Mouse (Mus musculus) adrenal gland, adult 10 weeks (tissue): Measurements from ENCODE around the gene Dazap1. TPM values are rescaled to one million over a fixed set of nuclear protein-coding genes. Genes with fewer than 3 reads are reported as not detected.

ENCODE experiments used
- polyA plus RNA-seq: library from polyadenylated mRNA; stranded (reverse); fragments of 350-450 nt; fragmentation: Illumina TruSeq; extraction: RNeasy Lipid Tissue Mini Kit (QIAGEN cat#74804); gene quantifications from one replicate; pipeline ENCODE4 v1.2.3, GENCODE M21; 2014; ENCODE audit warnings: low read depth, low replicate concordance

Dazap1 gene
- 17.0 TPM for polyA plus RNA-seq

DNA sequence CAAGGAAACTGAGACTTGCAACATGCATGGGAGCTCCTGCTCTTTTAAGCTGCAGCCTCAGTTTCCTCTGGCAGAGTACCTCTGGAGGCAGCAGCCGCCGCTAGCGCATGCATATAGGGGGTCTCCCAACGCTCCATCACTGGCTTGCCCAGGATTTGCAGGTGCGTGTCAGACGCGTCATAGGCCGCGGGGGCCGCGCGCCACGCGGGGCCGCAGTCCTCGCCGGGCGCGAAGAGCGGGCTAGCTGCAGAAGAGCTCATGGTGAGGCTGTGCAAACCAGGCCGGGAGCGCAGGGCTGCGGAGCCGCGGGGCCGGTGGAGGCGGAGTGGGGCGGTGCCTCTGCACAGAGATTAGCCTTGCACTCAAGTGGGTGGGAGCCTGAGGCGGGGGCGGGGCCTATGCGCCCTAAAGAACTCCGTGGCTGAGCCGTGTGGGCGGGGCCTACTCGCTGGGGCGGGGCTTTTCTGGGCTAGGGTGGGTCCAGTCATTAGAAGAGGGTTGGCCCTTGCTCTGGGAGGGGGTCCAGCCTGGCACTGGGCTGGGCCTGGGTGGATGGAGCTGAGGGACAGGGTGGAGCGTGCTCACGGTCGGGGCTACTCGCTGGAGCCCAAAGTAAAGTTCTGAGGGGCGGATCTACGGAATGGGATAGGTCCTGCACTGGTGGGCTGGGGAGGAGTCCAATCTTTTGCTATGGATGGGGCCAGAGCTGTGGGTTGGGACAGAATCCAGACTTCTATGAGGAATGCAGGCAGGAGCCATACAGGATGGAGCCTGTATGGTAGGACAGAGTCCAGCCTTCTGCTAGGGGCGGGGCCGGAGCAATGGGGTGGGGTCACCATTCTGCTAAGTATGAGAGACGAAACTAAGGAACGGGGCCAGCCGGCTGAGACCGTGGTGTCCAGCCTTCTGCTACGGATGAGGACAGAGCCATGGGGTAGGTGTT lies at the start of gene Dazap1, which contains the start of gene Gamt:
Gene Dazap1 (plus strand): TSS at position 845 of the 943 bp plus-strand sequence.
Gene Gamt (minus strand): TSS at position 371 of the 943 bp plus-strand sequence.

DNA sequence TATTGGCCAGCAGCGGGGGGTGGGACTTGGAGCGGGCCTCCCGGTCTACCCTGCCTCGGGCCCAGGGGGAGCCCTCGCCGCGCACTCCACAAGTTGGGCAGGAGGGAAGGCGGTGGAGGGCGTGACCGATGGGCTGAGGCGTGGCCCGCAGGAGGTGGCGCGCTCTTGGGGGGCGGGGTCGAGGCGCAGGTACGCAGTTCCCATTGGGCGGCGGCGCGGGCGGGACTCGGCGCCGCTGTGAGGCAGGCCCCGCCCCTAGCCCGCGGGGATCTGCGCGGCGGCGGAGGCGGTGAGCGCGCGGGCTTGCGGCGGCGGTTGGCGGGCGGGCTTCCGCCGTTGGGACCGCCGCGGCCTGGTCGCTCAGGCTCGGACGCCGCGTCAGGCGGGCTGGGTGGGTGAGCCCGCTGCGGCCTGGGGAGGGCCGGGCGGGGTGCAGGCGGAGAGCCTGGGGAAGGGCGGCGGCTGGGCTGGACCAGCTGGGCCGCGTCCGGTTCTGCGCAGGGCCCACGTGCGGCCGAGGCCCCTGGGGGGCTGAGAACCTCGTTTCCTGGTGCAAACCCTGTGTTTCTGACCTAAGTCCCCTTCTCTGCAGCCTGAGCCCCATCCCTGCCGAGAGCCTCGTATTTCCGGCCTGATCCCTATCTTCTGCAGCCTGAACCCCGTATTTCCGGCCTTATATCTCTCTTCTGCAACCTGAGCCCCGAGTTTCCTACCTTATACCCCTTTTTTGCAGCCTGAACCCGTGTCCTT lies 34.7 kb upstream of the Dazap1 start, which contains the start of gene Mum1:
Gene Mum1 (plus strand): TSS at position 19 of the 750 bp plus-strand sequence.

DNA sequence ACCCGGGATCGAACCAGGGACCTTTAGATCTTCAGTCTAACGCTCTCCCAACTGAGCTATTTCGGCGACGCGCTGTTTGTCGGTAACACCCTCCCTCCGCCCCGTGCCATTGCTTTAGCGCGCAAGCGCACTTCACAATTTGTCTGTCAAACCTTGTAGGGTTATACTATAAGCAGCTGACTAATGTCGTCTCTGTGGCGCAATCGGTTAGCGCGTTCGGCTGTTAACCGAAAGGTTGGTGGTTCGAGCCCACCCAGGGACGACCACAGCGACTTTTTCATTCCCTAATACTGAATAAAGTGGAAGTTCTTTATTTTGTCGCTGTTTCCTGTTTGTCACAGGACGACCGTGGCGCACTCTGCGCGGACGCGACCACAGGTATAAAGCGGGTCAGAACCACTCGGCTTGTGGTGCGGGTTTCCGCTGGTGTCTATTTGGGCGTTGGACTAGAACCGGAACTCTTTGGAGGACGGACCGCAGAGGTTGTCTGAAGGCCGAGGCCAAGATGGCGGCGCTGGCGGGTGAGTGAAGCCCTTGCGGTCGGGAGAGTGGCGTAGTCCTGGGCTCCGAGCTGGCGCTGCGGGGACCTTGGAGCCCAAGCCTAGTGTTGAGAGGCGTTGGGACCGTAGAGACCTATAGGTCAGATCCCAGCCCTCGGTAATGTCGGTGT lies 12.2 kb upstream of the Dazap1 start, which contains the start of gene Ndufs7:
Gene Ndufs7 (plus strand): TSS at position 151 of the 670 bp plus-strand sequence.

DNA sequence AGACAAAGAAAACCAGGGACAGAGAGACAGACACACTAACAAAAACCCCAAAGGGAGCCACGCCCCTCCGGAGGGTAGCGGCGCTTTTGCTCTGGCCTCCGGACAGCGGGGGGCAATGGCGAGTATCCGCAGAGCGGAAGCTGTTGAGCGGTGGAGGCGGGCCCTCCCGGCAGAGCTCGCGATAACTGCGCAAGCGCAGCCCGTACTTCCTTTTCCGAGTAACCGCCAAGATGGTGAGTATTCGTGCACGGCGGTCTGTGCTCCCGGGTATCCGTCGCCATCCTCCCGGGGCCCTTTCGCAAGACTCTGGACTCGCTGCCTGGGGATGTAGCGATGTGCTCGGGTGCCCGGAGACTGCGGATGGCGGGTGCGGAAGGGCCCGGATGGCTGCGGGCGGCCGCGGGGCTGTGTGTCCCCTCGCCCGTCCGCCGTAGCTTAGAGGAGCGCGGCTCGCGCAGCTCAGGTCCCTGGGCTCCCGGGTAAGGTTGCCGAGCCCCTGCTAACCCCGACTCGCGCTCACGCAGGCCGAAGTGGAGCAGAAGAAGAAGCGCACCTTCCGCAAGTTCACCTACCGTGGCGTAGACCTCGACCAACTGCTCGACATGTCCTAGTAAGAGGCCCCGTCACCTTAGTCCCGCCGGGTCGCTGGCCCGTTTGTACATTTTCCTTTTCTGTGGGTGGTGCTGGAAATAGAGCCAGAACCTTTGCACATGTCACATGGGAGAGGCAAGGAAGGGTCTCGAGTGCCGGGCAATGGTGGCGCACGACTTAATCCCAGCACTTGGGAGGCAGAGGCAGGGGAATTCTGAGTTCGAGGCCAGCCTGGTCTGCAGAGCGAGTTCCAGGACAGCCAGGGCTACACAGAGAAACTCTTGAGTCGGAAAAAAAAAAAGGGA lies 31.2 kb downstream of the Dazap1 start, which contains the start of gene Rps15:
Gene Rps15 (plus strand): TSS at position 203 of the 896 bp plus-strand sequence.

DNA sequence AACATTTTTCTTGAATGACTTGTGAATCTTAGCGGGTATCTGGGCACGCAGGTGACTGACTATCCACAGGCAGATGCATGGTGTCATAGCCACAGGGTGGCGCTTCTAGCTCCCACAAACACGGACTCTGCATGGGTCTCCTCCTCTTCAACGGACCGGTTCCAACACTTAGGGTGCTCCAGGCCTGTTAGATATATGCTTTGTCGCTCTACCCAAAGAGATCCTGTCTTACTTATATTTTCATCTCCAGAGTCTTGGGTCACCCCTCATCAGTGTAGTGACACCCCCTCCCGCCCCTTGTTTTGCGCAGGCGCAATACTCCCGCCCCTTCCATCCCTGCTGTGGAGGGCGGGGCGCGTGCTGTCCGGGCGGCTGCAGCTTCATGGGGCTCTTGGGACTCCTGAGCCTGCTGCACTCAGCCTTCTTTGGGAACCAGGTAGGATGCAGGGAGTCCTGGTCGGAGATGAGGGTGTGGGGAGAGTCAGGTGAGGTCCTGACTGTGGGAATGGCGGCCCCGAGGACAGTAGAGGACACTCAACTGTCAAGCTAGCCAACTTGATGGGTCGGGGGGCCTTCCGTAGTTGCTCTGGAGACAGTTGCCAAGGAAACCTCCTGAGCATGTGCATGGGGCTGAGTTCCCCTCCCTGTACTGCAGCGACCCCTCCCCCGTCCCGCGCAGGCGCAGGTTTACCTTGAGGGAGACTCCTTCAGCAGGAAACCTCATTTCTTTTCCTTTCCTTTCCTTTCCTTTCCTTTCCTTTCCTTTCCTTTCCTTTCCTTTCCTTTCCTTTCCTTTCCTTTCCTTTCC lies 34.5 kb downstream of the Dazap1 start, which contains the start of gene Apc2:
Gene Apc2 (plus strand): TSS at position 360 of the 808 bp plus-strand sequence.

DNA sequence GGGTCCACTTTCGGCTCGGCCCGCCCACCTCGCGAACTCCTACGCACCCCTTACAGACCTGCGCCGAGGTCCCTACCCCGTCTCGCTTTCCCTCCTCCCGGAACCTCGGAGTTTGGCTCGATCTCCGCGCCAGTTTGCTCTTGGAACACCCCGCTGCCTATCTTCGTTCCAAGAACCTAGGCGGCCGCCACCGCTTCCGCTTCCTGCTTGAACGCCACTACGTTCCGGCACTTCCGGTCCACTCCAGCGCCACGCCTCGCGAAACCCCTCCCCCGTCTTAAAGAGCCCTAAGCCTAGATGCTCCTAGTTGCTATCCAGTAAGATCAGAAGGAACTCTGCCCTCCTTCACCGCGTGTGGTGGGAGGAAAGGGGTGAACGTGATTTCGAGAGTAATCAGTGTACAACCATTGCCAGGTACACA lies 59.1 kb downstream of the Dazap1 start, which contains the start of gene 2310011J03Rik:
Gene 2310011J03Rik (minus strand): TSS at position 198 of the 421 bp plus-strand sequence.

DNA sequence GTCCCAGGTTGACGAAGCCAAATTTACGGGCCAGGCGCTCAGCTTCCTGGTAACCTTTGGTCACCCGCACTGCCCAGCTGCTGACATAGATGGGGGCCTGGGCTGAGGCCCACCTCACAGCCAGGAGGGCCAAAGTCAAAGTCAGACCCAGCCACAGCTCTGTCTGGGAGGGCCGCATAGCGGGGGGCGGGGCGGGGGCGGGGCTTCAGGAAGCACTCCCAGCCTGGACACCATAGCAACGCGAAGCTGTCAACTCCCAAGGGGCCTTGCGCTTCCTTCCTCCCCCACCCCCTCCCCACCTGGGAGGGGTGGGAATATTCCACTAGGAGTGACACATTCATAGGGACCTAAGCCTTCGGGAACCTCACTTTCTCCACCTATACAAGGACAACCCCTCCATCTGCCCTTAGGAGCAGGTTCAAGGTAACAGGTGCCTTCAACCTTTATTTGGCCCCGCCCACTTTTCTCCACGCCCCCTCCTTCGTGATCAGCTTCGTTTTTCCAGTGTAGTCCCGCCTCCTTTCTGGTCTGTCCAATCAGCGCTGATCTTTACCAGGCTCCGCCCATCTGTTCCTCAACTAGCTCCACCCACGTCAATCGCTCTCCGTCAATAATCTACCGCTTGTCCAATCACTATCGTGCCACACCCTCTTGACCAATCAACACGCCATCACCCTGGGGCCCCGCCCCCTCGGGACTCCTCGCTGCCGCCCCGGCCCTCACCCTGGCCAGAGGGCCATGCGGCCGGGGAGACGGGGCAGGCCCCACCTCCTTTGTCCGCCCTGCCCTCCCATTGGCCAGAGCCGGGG lies 68.2 kb downstream of the Dazap1 start, which contains the start of the genes Pcsk4 and Reep6:
Gene Pcsk4 (minus strand): TSS at position 226 of the 809 bp plus-strand sequence.
Gene Reep6 (plus strand): TSS at position 681 of the 809 bp plus-strand sequence.

Other genes with a start within 250 kb of the Dazap1 start
- gene Arhgap45, start 244.8 kb upstream of the Dazap1 start, polyA plus RNA-seq: not detected
- gene Polr2e, start 221.7 kb upstream of the Dazap1 start, polyA plus RNA-seq: 0.64 TPM
- 76.0 TPM for gene Gpx4, start 214.3 kb upstream of the Dazap1 start, polyA plus RNA-seq
- 1.3 TPM for gene Sbno2, start 155.9 kb upstream of the Dazap1 start, polyA plus RNA-seq
- gene Stk11, start 145.7 kb upstream of the Dazap1 start, polyA plus RNA-seq: 8.0 TPM
- gene Atp5d, start 122.9 kb upstream of the Dazap1 start, polyA plus RNA-seq: 0.70 TPM
- 1.5 TPM for gene Cbarp, start 120.7 kb upstream of the Dazap1 start, polyA plus RNA-seq
- 7.6 TPM for gene Midn, start 113.2 kb upstream of the Dazap1 start, polyA plus RNA-seq
- 21.3 TPM for gene Cirbp, start 95.5 kb upstream of the Dazap1 start, polyA plus RNA-seq
- gene 1600002K03Rik, start 88.5 kb upstream of the Dazap1 start, polyA plus RNA-seq: 1.0 TPM
- 2.2 TPM for gene Efna2, start 82.0 kb upstream of the Dazap1 start, polyA plus RNA-seq
- gene Mum1, start 35.1 kb upstream of the Dazap1 start, polyA plus RNA-seq: 7.3 TPM
- 5.8 TPM for gene Ndufs7, start 12.4 kb upstream of the Dazap1 start, polyA plus RNA-seq
- 2.7 TPM for gene Gamt, start 474 bp upstream of the Dazap1 start, polyA plus RNA-seq
- gene Rps15, start 31.0 kb downstream of the Dazap1 start, polyA plus RNA-seq: not detected
- not detected for gene Apc2, start 34.5 kb downstream of the Dazap1 start, polyA plus RNA-seq
- 1.4 TPM for gene 2310011J03Rik, start 59.1 kb downstream of the Dazap1 start, polyA plus RNA-seq
- not detected for gene Pcsk4, start 68.0 kb downstream of the Dazap1 start, polyA plus RNA-seq
- gene Reep6, start 68.5 kb downstream of the Dazap1 start, polyA plus RNA-seq: not detected
- gene Adamtsl5, start 86.9 kb downstream of the Dazap1 start, polyA plus RNA-seq: 0.82 TPM
- gene Plk5, start 95.0 kb downstream of the Dazap1 start, polyA plus RNA-seq: not detected
- 13.4 TPM for gene Mex3d, start 126.2 kb downstream of the Dazap1 start, polyA plus RNA-seq
- gene Mbd3, start 138.1 kb downstream of the Dazap1 start, polyA plus RNA-seq: not detected
- not detected for gene Uqcr11, start 145.3 kb downstream of the Dazap1 start, polyA plus RNA-seq
- 3.1 TPM for gene Tcf3, start 172.2 kb downstream of the Dazap1 start, polyA plus RNA-seq
- not detected for gene Onecut3, start 233.3 kb downstream of the Dazap1 start, polyA plus RNA-seq